Mouse (Mus musculus): ENCODE data around the gene Srrd.

Srrd gene

GRCm38 (mm10) chr5:112359520-112359919 is 16.7 kb upstream of the Srrd start:
- no peak for DNase-seq (ENCODE audit: extremely low spot score, low read depth, low spot score)

- no peak for DNase-seq (ENCODE audit: extremely low spot score, low read depth, low spot score)
Measured at GRCm38 (mm10) chr5:112356322-112356721, 13.5 kb upstream of the Srrd start.

DNA sequence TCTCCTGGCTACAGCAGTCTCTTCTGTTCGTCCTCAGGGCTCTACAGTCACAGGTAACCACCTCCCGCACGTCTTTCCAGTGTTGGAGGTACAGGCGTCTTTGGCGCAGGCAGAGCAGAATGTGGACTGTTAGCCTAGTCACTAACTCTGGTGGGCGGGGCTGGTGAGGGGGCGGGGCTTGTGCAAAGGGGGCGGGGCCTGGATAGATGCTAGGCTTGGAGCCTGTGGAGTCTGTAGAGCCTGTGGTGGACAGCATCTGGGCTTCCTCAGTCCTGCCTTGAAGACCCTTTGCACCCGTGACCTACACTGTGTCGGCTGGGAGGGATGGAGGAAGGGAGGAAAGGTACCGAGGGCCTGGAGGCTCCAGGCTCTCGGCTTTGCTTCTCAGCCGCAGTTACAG is 13.1 kb upstream of the Srrd start, which contains the start of gene Gm6583:
Gene Gm6583 (minus strand): TSS at position 124 of the 400 bp plus-strand sequence.
- DNase-seq (ENCODE audit: extremely low spot score, low read depth, low spot score): no peak

GRCm38 (mm10) chr5:112355493-112355892 is 12.7 kb upstream of the Srrd start:
- no peak for DNase-seq (ENCODE audit: extremely low spot score, low read depth, low spot score)

- DNase-seq (ENCODE audit: extremely low spot score, low read depth, low spot score): no peak
Measured at GRCm38 (mm10) chr5:112349169-112349568, 6.3 kb upstream of the Srrd start.

DNA sequence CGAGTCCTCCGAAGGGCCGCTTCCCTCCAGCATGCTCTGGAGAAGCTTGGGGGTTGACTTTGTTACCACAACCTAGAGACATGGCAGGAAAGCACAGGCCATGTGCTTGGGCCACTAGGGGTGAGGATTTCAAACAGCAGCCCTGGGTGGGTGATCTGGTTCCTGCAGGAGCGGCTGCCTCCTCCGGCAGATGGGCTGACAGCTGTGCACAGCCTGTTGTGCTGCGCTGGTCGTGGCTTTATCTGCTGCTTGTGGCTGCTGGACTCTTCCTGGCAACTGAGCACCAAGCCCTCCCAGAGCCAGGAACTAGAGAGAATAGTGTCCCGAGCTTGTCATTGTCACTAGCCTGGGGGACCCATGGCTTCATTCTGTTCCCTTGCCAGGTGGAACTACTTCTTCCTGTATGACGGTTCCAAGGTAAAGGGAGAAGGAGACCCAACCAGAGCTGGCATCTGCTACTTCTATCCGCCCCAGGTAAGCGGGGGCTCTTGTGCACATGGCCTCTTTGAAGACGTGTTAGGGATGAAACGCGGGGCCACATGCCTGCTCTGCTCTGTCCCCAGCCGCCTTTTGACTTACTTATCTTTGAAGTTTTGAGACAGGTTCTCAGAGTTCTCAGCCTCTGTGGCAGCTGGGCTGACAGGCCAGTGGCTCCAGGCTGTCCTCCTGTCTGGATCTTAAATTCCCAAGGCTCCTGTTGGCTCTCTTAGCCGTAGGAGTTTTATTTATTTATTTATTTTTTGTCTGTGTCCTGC is 3.5 kb upstream of the Srrd start:
- no peak for DNase-seq (ENCODE audit: extremely low spot score, low read depth, low spot score)

- DNase-seq (ENCODE audit: extremely low spot score, low read depth, low spot score): no peak
Measured at GRCm38 (mm10) chr5:112344092-112344960, 1.5 kb upstream of the Srrd start.

GRCm38 (mm10) chr5:112343205-112343595 is 360 bp upstream of the Srrd start:
- no peak for DNase-seq (ENCODE audit: extremely low spot score, low read depth, low spot score)

- no peak for DNase-seq (ENCODE audit: extremely low spot score, low read depth, low spot score)
Measured at GRCm38 (mm10) chr5:112339215-112339614, 3.6 kb downstream of the Srrd start.

- DNase-seq (ENCODE audit: extremely low spot score, low read depth, low spot score): no peak
Measured at GRCm38 (mm10) chr5:112337004-112337403, 5.8 kb downstream of the Srrd start.

DNA sequence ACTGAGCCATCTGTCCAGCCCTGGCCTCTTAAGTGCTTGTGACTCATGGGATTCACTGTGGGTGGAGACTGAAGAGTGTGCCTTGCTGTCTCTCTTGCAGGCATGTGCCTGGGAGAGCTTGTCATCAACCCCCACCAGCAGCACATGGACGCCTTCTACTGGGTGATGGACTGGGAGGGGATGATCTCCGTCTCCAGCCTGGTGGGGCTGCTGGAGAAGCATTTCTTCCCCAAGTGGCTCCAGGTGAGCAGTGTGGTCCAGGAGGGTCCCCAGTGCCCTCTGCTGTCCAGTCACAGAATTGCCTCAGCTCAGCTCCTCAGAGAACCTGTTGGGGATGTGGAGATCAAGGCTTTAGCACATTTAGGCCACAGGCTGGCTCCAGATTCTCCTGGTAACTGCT is 7.4 kb downstream of the Srrd start:
- no peak for DNase-seq (ENCODE audit: extremely low spot score, low read depth, low spot score)

- DNase-seq (ENCODE audit: extremely low spot score, low read depth, low spot score): no peak
Measured at GRCm38 (mm10) chr5:112329805-112330564, 12.9 kb downstream of the Srrd start.

- DNase-seq (ENCODE audit: extremely low spot score, low read depth, low spot score): no peak
Measured at GRCm38 (mm10) chr5:112327854-112328253, 15.0 kb downstream of the Srrd start.

- no peak for DNase-seq (ENCODE audit: extremely low spot score, low read depth, low spot score)
Measured at GRCm38 (mm10) chr5:112326446-112327009, 16.3 kb downstream of the Srrd start.

- DNase-seq (ENCODE audit: extremely low spot score, low read depth, low spot score): peak; percentile 83
Measured at GRCm38 (mm10) chr5:112325546-112326445, 17.0 kb downstream of the Srrd start, which contains the start of gene Tfip11. TSS of gene Tfip11 (plus strand) at chr5:112326358.

- no peak for DNase-seq (ENCODE audit: extremely low spot score, low read depth, low spot score)
Measured at GRCm38 (mm10) chr5:112324637-112325545, 17.9 kb downstream of the Srrd start.

- no peak for DNase-seq (ENCODE audit: extremely low spot score, low read depth, low spot score)
Measured at GRCm38 (mm10) chr5:112323246-112323645, 19.6 kb downstream of the Srrd start.

- no peak for DNase-seq (ENCODE audit: extremely low spot score, low read depth, low spot score)
Measured at GRCm38 (mm10) chr5:112321376-112321775, 21.5 kb downstream of the Srrd start.

GRCm38 (mm10) chr5:112320936-112321335 is 21.9 kb downstream of the Srrd start:
- no peak for DNase-seq (ENCODE audit: extremely low spot score, low read depth, low spot score)

Measured in hindlimb bud, embryonic 11.5 days (tissue).